In genomic region chr2:137616637-137617036, GRCm38 (mm10) we compare ENCODE assay signal across 16 mouse cellular contexts.
DNase-seq lines count a peak whose midpoint lies in the region.
"Had no signal": no experiment of that assay in that cellular context is flagged by ENCODE, and none has a peak within 500 bp of the region (broad histone marks: within the 10 kb centered on the region; RNA-seq: fewer than 3 reads in every experiment).

No protein-coding gene starts in this region.

- peak; percentile 2 to 61 for DNase-seq in frontal cortex, adult 2 months (ENCODE audit: extremely low spot score in 1 of 2, low spot score in 1 of 2)
- no peak for DNase-seq in frontal cortex, postnatal 10 days (ENCODE audit: low spot score in 2 of 2)
- peak; percentile 43 for DNase-seq in right cerebral cortex, adult 18-20 months
- no peak for DNase-seq in right cerebral cortex, postnatal 14 days
- peak; percentile 65 for DNase-seq in layer of hippocampus, adult 9-11 months
- DNase-seq in spleen, postnatal 4 days (ENCODE audit: low spot score in 2 of 2), result no peak
- DNase-seq in kidney, adult 9 months, result no peak
- DNase-seq: adrenal gland, postnatal 25 days; cerebellum, adult 18-20 months; cerebellum, postnatal 14 days; gastrocnemius, postnatal 10 days; heart, postnatal 4 days; kidney, adult 2 months; kidney, postnatal 10 days; lung, adult 18-20 months; lung, postnatal 10 days had no signal

Comparison
In these comparisons a context has a peak if more than half of its experiments do, and no peak if none do; other contexts are left out.
1. DNase-seq: peak in frontal cortex, adult 2 months (2 of 2), right cerebral cortex, adult 18-20 months (single experiment) and layer of hippocampus, adult 9-11 months (single experiment); none in frontal cortex, postnatal 10 days (0 of 2), right cerebral cortex, postnatal 14 days (single experiment), spleen, postnatal 4 days (0 of 2) and kidney, adult 9 months (single experiment).